Mouse (Mus musculus): Measurements from ENCODE around the gene Gucd1.
"Not testable (repeated sequence)": the region's sequence is repeated elsewhere in the genome, so short reads cannot be mapped to it uniquely, and the experiment has no call there.

Gene Gucd1

GRCm38 (mm10) chr10:75429004-75429380 is 88.8 kb downstream of the Gucd1 start:
- DNase-seq = no peak

GRCm38 (mm10) chr10:75428049-75429003 is 89.4 kb downstream of the Gucd1 start:
- no peak for DNase-seq

- DNase-seq = no peak
These were observed 93.3 kb downstream of the Gucd1 start for GRCm38 (mm10) chr10:75424498-75424901.

GRCm38 (mm10) chr10:75418747-75419146 is 99.0 kb downstream of the Gucd1 start:
- DNase-seq = no peak

GRCm38 (mm10) chr10:75417363-75418042 is 100.3 kb downstream of the Gucd1 start:
- DNase-seq = no peak

- no peak for DNase-seq
These were observed 102.8 kb downstream of the Gucd1 start for GRCm38 (mm10) chr10:75414925-75415324.

- DNase-seq = no peak
These were observed 105.4 kb downstream of the Gucd1 start for GRCm38 (mm10) chr10:75412114-75413103.

- DNase-seq = not testable (repeated sequence)
These were observed 106.2 kb downstream of the Gucd1 start for GRCm38 (mm10) chr10:75411343-75412113.

GRCm38 (mm10) chr10:75407741-75408140 is 110.0 kb downstream of the Gucd1 start:
- DNase-seq = no peak

GRCm38 (mm10) chr10:75406755-75407154 is 111.0 kb downstream of the Gucd1 start:
- peak; percentile 66 for DNase-seq

- no peak for DNase-seq
These were observed 111.9 kb downstream of the Gucd1 start for GRCm38 (mm10) chr10:75405916-75406315.

- DNase-seq = no peak
These were observed 116.8 kb downstream of the Gucd1 start, which contains the start of gene Upb1 for GRCm38 (mm10) chr10:75400958-75401357. Gene Upb1, plus strand, starts transcription at chr10:75401115.

GRCm38 (mm10) chr10:75396966-75397365 is 120.8 kb downstream of the Gucd1 start:
- DNase-seq = peak; percentile 60

GRCm38 (mm10) chr10:75394796-75395195 is 123.0 kb downstream of the Gucd1 start:
- no peak for DNase-seq

GRCm38 (mm10) chr10:75390832-75391231 is 126.9 kb downstream of the Gucd1 start:
- DNase-seq = peak; percentile 19

- DNase-seq = no peak
These were observed 127.6 kb downstream of the Gucd1 start for GRCm38 (mm10) chr10:75390156-75390555.

- no peak for DNase-seq
These were observed 139.1 kb downstream of the Gucd1 start for GRCm38 (mm10) chr10:75378688-75379087.

GRCm38 (mm10) chr10:75373655-75374351 is 144.0 kb downstream of the Gucd1 start:
- peak; percentile 14 for DNase-seq

GRCm38 (mm10) chr10:75365231-75365633 is 152.5 kb downstream of the Gucd1 start:
- no peak for DNase-seq

- no peak for DNase-seq
These were observed 153.0 kb downstream of the Gucd1 start for GRCm38 (mm10) chr10:75364796-75365195.

- peak; percentile 15 for DNase-seq
These were observed 153.5 kb downstream of the Gucd1 start for GRCm38 (mm10) chr10:75364214-75364690.

Measured in lung, postnatal 36 days (tissue).